Mouse (Mus musculus): Measurements from ENCODE around the gene Gsto1. TPM values are rescaled to one million over a fixed set of nuclear protein-coding genes. Genes with fewer than 3 reads are reported as not detected.

The Gsto1 gene
- total and polyA plus RNA-seq, 3 experiments, result 143 to 461 (median 190) TPM

DNA sequence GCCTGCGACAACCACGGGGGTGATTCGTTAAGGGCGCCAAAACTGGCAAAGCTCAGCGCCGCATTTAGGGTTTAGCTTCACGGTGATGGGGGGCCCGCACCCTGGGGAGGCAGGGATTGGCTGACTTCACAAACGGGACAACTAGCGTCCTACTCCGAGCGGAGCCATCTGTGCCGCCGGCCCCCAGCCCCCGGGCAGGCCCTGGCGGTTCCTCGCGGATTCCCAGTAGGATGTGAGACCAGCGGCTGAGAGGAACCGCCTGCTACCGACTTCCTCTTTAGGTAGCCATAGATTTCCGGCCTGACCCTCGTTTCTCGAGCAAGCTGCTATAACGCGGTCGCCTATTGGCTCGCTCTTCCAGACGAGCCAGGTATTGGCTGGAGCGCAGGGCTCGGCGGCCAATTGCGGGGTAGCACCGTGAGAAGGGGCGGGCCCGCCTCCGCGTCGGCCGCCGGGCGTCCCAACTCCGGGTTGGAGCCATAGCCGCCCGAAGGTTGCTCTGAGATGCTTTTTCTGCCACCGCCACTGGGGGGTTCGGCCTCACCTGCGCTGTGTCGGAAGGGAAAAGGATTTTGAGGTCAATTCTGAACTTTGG lies 10.7 kb downstream of the Gsto1 start, which contains the start of gene Gsto2:
Gene Gsto2 (plus strand): TSS at position 182 of the 595 bp plus-strand sequence.
- H3K9ac ChIP-seq (ENCODE audit: control insufficient read depth, low read depth, low read length, poor library complexity, severe bottlenecking), result no peak within 1 kb of the TSS
- TF ChIP-seq RCOR1 (IDR thresholded peaks at IDR 0.05; ENCODE audit: low read depth, low read length), result no peak
- TF ChIP-seq MAFK (IDR thresholded peaks at IDR 0.05; ENCODE audit: borderline replicate concordance, low read depth, low read length), result no peak
- TF ChIP-seq CHD1 (IDR thresholded peaks at IDR 0.05; ENCODE audit: low read depth, low read length), result no peak
- no peak for TF ChIP-seq SMC3 (IDR thresholded peaks at IDR 0.05; ENCODE audit: low read depth, low read length)
- TF ChIP-seq MXI1 (IDR thresholded peaks at IDR 0.05; ENCODE audit: low read depth, low read length), result no peak
- no peak for TF ChIP-seq JUND (IDR thresholded peaks at IDR 0.05; ENCODE audit: low read depth, low read length)
- no peaks in the 10 kb centered on the region for H3K9me3 ChIP-seq (replicated peaks; ENCODE audit: insufficient read depth, low read length)
- no peak for DNase-seq (ENCODE audit: low read depth, low spot score)
- H3K27ac ChIP-seq (ENCODE audit: control insufficient read depth, low read depth, low read length), result no peak within 1 kb of the TSS
- H3K4me1 ChIP-seq (ENCODE audit: control insufficient read depth in 1 of 2, insufficient read depth in 2 of 2, low read length in 2 of 2), result no peaks in the 10 kb centered on the region; a peak in 1 of 4 replicates
- H3K4me3 ChIP-seq (ENCODE audit: control insufficient read depth in 1 of 2, insufficient read depth in 1 of 2, low read depth in 2 of 2, low read length in 2 of 2), result no peak within 1 kb of the TSS
- H3K36me3 ChIP-seq (ENCODE audit: control insufficient read depth in 1 of 2, insufficient read depth in 2 of 2, low read length in 2 of 2), result peaks cover 0 to 21% of the 10 kb centered on the region in 2 experiments; a peak in 2 of 4 replicates
- H3K27me3 ChIP-seq (ENCODE audit: control insufficient read depth in 1 of 2, insufficient read depth in 2 of 2, low read length in 2 of 2), result no peaks in the 10 kb centered on the region
- no peaks in the 10 kb centered on the region for H3K79me2 ChIP-seq (ENCODE audit: control insufficient read depth, insufficient read depth, low read length, poor library complexity)

GRCm38 (mm10) chr19:47867628-47868175 lies 12.9 kb downstream of the Gsto1 start:
- Histone ChIP-seq H3K4me3 (ENCODE audit: control insufficient read depth in 1 of 2, insufficient read depth in 1 of 2, low read depth in 2 of 2, low read length in 2 of 2) (no peak overlapping the region), H3K9ac (ENCODE audit: control insufficient read depth, low read depth, low read length, poor library complexity, severe bottlenecking) (no peak overlapping the region), H3K79me2 (ENCODE audit: control insufficient read depth, insufficient read depth, low read length, poor library complexity) (no peaks in the 10 kb centered on the region), H3K36me3 (ENCODE audit: control insufficient read depth in 1 of 2, insufficient read depth in 2 of 2, low read length in 2 of 2) (peaks cover 0 to 15% of the 10 kb centered on the region in 2 experiments; a peak in 2 of 4 replicates), H3K4me1 (ENCODE audit: control insufficient read depth in 1 of 2, insufficient read depth in 2 of 2, low read length in 2 of 2) (no peaks in the 10 kb centered on the region; a peak in 1 of 4 replicates), H3K9me3 (replicated peaks; ENCODE audit: insufficient read depth, low read length) (no peaks in the 10 kb centered on the region), H3K27me3 (ENCODE audit: control insufficient read depth in 1 of 2, insufficient read depth in 2 of 2, low read length in 2 of 2) (no peaks in the 10 kb centered on the region), H3K27ac (ENCODE audit: control insufficient read depth, low read depth, low read length) (no peak overlapping the region)
- no peak for TF ChIP-seq RAD21 (IDR thresholded peaks at IDR 0.05; ENCODE audit: low read depth, low read length)
- no peak for TF ChIP-seq NELFE (IDR thresholded peaks at IDR 0.05; ENCODE audit: low read depth, low read length)
- TF ChIP-seq MAZ (IDR thresholded peaks at IDR 0.05; ENCODE audit: low read depth, low read length), result no peak
- TF ChIP-seq MAX (IDR thresholded peaks at IDR 0.05; ENCODE audit: low read length), result no peak
- no peak for TF ChIP-seq GABPA (IDR thresholded peaks at IDR 0.05; ENCODE audit: low read depth, low read length)
- TF ChIP-seq MYB (IDR thresholded peaks at IDR 0.05; ENCODE audit: low read depth, low read length), result no peak
- no peak for TF ChIP-seq TBP (IDR thresholded peaks at IDR 0.05; ENCODE audit: low read depth, low read length)
- TF ChIP-seq MEF2A (IDR thresholded peaks at IDR 0.05; ENCODE audit: extremely low read depth, insufficient replicate concordance, low read depth, low read length, poor library complexity, severe bottlenecking), result no peak
- no peak for TF ChIP-seq MAFK (IDR thresholded peaks at IDR 0.05; ENCODE audit: borderline replicate concordance, low read depth, low read length)
- TF ChIP-seq POLR2A (IDR thresholded peaks at IDR 0.05; ENCODE audit: control insufficient read depth in 1 of 2, insufficient read depth in 1 of 2, low read depth in 1 of 2, low read length in 2 of 2, poor library complexity in 1 of 2), result no peak
- TF ChIP-seq CHD1 (IDR thresholded peaks at IDR 0.05; ENCODE audit: low read depth, low read length), result no peak
- TF ChIP-seq ETS1 (IDR thresholded peaks at IDR 0.05; ENCODE audit: low read depth, low read length), result no peak
- no peak for TF ChIP-seq NRF1 (IDR thresholded peaks at IDR 0.05; ENCODE audit: insufficient read depth, low read depth, low read length, poor library complexity, severe bottlenecking)
- TF ChIP-seq CHD2 (IDR thresholded peaks at IDR 0.05; ENCODE audit: low read length), result no peak
- no peak for TF ChIP-seq RCOR1 (IDR thresholded peaks at IDR 0.05; ENCODE audit: low read depth, low read length)
- no peak for TF ChIP-seq POLR2AphosphoS5 (IDR thresholded peaks at IDR 0.05; ENCODE audit: borderline replicate concordance, low read depth, low read length)
- TF ChIP-seq JUND (IDR thresholded peaks at IDR 0.05; ENCODE audit: low read depth, low read length), result no peak
- no peak for TF ChIP-seq MYC (IDR thresholded peaks at IDR 0.05; ENCODE audit: low read depth, low read length)
- TF ChIP-seq KAT2A (conservative IDR thresholded peaks at IDR 0.05; ENCODE audit: low read depth, low read length), result no peak
- no peak for TF ChIP-seq CTCF (IDR thresholded peaks at IDR 0.05 in 2 of 3, conservative IDR thresholded peaks at IDR 0.05 in 1 of 3; ENCODE audit: control insufficient read depth in 1 of 3, insufficient read depth in 1 of 3, low read depth in 2 of 3, low read length in 3 of 3, poor library complexity in 1 of 3, severe bottlenecking in 1 of 3)
- DNase-seq (ENCODE audit: low read depth, low spot score), result no peak
